Mouse (Mus musculus) macrophage (primary cell): ENCODE measurements around the gene Kank2. TPM values are rescaled to one million over a fixed set of nuclear protein-coding genes. Genes with fewer than 3 reads are reported as not detected.
"Not testable (repeated sequence)": the region's sequence is repeated elsewhere in the genome, so short reads cannot be mapped to it uniquely, and the experiment has no call there.

Experiments used
- H3K27ac ChIP-seq: fragments of 350-480 bp; formaldehyde crosslinking; 2 replicates; pipeline ENCODE4 v1.9.0; 2021
- H3K36me3 ChIP-seq: fragments of 350-480 bp; formaldehyde crosslinking; 2 replicates; pipeline ENCODE4 v1.9.0; 2021; ENCODE audit errors: inconsistent target
- H3K4me3 ChIP-seq: fragments of 350-480 bp; formaldehyde crosslinking; 2 replicates; pipeline ENCODE4 v1.9.0; 2021; ENCODE audit errors: inconsistent target
- H3K79me2 ChIP-seq: fragments of 350-480 bp; formaldehyde crosslinking; 2 replicates; pipeline ENCODE4 v1.9.0; 2021; ENCODE audit errors: inconsistent target
- WGBS: methylation state at CpG from one replicate; pipeline ENCODE4 v1.1.7; 2026; ENCODE audit warnings: inconsistent platforms; ENCODE audit not compliant: missing documents; 5-methylcytosine and 5-hydroxymethylcytosine counted together
- polyA plus RNA-seq: library from polyadenylated mRNA; stranded (reverse); fragments of 250-400 nt; gene quantifications from 3 replicates; pipeline ENCODE4 v1.2.4, GENCODE M21; 2018; ENCODE audit warnings: inconsistent platforms

The Kank2 gene
- polyA plus RNA-seq, 1 experiment from 2014 or later, result 5.6 TPM

DNA sequence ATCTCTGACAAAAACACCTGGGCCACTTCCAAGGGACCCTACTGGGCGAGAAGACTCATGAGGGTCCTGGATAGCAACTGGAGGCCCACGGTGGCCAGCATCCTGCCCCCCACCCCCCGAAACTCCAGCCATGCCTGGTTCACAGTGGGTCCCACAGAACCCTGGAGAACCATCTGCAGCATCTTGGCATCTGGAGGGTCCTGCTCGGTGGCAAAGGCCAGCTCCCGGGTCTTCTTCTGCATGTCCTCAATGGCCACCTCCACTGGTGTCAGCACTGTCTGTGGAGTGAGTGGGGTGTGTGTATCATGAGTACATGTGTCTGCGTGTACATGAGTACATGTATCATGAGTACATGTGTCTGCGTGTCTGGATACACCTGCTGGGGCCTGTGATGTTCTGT, 3.0 kb upstream of the Kank2 start:
- no peak overlapping the region for H3K27ac ChIP-seq
- 93% methylated on average over 5 of the region's 7 CpGs for whole genome bisulfite sequencing
- H3K36me3 ChIP-seq, result no peaks in the 10 kb centered on the region
- no peak overlapping the region for H3K4me3 ChIP-seq
- no peaks in the 10 kb centered on the region for H3K79me2 ChIP-seq

- Histone ChIP-seq H3K79me2 (no peaks in the 10 kb centered on the region), H3K27ac (no peak overlapping the region), H3K4me3 (no peak overlapping the region), H3K36me3 (no peaks in the 10 kb centered on the region)
- WGBS, result 79% methylated on average over 7 of the region's 7 CpGs
Measured at GRCm38 (mm10) chr9:21801121-21801520, 2.6 kb upstream of the Kank2 start.

GRCm38 (mm10) chr9:21799010-21799350, 436 bp upstream of the Kank2 start:
- 84% methylated on average over 3 of the region's 3 CpGs for WGBS
- Histone ChIP-seq H3K27ac (no peak overlapping the region), H3K4me3 (peak overlapping the region; percentile 3; the same call in 1 of the 2 replicates), H3K36me3 (no peaks in the 10 kb centered on the region), H3K79me2 (no peaks in the 10 kb centered on the region)

GRCm38 (mm10) chr9:21797921-21798344, 611 bp downstream of the Kank2 start:
- H3K27ac ChIP-seq, result no peak overlapping the region
- H3K4me3 ChIP-seq, result peak overlapping the region; percentile 70
- WGBS, result 2% methylated on average over 22 of the region's 26 CpGs
- H3K79me2 ChIP-seq, result no peaks in the 10 kb centered on the region
- H3K36me3 ChIP-seq, result no peaks in the 10 kb centered on the region

DNA sequence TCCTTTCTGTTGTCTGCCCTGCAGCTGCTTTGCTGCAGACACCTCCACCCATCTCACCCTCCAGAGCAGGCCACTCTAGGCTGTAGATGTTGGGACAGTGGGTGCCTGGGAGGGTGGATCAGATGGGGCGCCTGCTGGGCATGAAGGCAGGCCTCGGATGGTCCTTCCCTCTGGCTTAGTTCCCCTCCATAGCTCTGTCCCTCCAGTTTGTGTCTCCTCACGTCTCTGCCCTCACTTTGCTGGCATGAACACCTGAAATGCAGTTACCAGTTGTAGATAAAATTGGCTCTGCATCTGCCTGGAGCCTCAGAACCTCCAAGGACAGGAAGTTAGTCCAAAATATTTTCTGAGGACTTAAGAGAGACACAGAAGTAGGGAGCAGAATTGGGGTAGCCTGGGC, 1.6 kb downstream of the Kank2 start:
- WGBS, result 83% methylated on average over 3 of the region's 3 CpGs
- Histone ChIP-seq H3K4me3 (no peak overlapping the region), H3K79me2 (no peaks in the 10 kb centered on the region), H3K36me3 (no peaks in the 10 kb centered on the region), H3K27ac (no peak overlapping the region)

DNA sequence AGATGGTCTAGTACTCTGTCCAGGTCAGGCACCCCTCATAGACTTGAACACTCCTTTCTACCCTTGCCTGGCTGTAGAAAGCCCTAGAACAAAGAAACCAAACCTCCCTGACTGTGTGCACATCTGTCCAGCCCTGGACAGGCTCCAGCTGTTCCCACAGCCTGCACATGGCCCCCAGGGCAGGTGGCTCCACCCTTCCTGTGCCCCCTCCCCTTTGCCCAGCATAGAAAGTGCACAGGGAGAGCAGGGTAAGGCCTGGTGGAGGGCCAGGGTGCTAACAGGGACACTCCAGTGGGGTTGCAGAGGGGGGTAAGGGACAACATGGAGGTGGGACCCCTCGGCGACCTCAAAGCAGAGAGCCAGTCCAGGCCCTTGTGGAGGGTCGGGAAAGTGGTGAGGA, 2.3 kb downstream of the Kank2 start:
- no peak overlapping the region for H3K27ac ChIP-seq
- no peaks in the 10 kb centered on the region for H3K36me3 ChIP-seq
- 27% methylated on average over 3 of the region's 3 CpGs for WGBS
- H3K79me2 ChIP-seq, result no peaks in the 10 kb centered on the region
- no peak overlapping the region for H3K4me3 ChIP-seq

DNA sequence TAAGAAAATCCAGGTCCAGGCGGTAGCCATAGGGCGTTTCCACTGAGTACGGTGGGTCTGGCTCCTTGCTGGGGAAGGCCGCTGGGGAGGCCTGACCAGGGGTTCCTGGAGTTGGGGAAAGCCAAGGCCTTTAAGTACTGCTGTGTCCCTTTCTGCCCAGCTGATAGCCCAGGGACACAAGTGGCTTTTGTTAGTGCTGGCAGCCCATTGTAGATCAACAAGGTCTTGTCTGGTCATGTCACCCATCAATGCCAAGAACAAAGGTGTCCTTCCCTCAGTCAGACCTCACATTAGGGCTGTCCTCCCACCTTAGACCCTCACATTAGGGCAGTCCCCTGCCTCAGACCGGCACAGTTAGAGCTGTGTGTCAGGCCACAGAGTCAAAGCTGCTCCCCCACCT, 3.0 kb downstream of the Kank2 start:
- H3K36me3 ChIP-seq, result no peaks in the 10 kb centered on the region
- no peak overlapping the region for H3K4me3 ChIP-seq
- WGBS, result 96% methylated on average over 5 of the region's 5 CpGs
- no peaks in the 10 kb centered on the region for H3K79me2 ChIP-seq
- no peak overlapping the region for H3K27ac ChIP-seq

- 95% methylated on average over 18 of the region's 25 CpGs for WGBS
- no peak overlapping the region for H3K27ac ChIP-seq
- H3K4me3 ChIP-seq, result no peak overlapping the region
- H3K79me2 ChIP-seq, result no peaks in the 10 kb centered on the region
- no peaks in the 10 kb centered on the region for H3K36me3 ChIP-seq
Measured at GRCm38 (mm10) chr9:21794925-21795324, 3.6 kb downstream of the Kank2 start.

GRCm38 (mm10) chr9:21794344-21794834, 4.2 kb downstream of the Kank2 start:
- H3K79me2 ChIP-seq, result no peaks in the 10 kb centered on the region
- H3K27ac ChIP-seq, result no peak overlapping the region
- no peak overlapping the region for H3K4me3 ChIP-seq
- no peaks in the 10 kb centered on the region for H3K36me3 ChIP-seq
- 94% methylated on average over 17 of the region's 18 CpGs for WGBS

GRCm38 (mm10) chr9:21793507-21793906, 5.0 kb downstream of the Kank2 start:
- not testable (repeated sequence) for H3K27ac ChIP-seq, H3K36me3 ChIP-seq, H3K79me2 ChIP-seq, H3K4me3 ChIP-seq
- 98% methylated on average over 6 of the region's 6 CpGs for WGBS

GRCm38 (mm10) chr9:21792644-21793043, 5.9 kb downstream of the Kank2 start:
- Histone ChIP-seq H3K4me3 (no peak overlapping the region), H3K79me2 (no peaks in the 10 kb centered on the region), H3K36me3 (no peaks in the 10 kb centered on the region), H3K27ac (0 out of 2 replicates have a peak overlapping the region, but pooled peaks have one; percentile 4)
- WGBS, result 8% methylated on average over 8 of the region's 8 CpGs

DNA sequence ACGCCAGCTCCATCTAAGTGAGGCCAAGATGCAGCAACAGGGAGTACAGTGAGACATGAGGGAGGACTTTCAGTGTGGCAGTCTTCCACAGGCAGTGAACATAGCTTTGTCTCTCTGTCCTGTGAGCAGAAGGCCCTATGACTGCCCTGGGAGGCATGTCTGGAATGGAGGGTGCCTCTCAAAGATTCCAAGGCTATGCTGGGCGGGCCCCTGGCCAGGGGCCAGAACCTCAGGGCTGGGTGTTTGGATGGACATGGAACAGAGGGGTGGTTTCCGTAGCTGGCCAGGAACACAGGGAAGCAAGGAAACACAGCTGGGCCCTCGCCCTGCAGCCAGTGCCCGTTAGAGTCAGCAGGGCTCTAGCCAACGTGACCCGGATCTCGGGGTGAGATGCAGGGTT, 6.7 kb downstream of the Kank2 start:
- Histone ChIP-seq H3K36me3 (no peaks in the 10 kb centered on the region), H3K79me2 (no peaks in the 10 kb centered on the region), H3K27ac (no peak overlapping the region), H3K4me3 (no peak overlapping the region)
- 88% methylated on average over 8 of the region's 8 CpGs for WGBS

DNA sequence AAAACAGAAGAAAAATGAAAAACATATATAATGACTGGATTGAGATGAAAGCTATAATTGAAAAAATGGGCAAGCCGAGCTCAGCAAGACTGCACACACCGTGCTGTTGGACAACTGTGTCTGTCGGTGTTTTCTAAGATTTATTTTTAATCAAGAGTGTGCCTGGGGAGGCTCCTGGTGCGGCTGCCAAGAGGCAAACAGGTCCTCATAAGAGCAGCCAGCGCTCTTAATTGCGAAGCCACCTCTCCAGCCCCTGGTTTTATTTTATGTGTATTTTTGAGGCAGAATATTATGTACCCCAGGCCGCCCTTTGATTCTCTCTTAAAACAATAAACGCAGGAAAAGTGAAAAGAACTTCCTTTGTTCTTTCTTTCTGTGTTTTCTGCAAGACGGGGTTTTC, 10.3 kb downstream of the Kank2 start:
- no peaks in the 10 kb centered on the region for H3K79me2 ChIP-seq
- WGBS, result 94% methylated on average over 9 of the region's 9 CpGs
- H3K27ac ChIP-seq, result no peak overlapping the region
- H3K36me3 ChIP-seq, result no peaks in the 10 kb centered on the region
- no peak overlapping the region for H3K4me3 ChIP-seq

GRCm38 (mm10) chr9:21787654-21788053, 10.9 kb downstream of the Kank2 start:
- Histone ChIP-seq H3K79me2 (no peaks in the 10 kb centered on the region), H3K4me3 (no peak overlapping the region), H3K27ac (no peak overlapping the region), H3K36me3 (no peaks in the 10 kb centered on the region)
- WGBS, result 88% methylated on average over 5 of the region's 5 CpGs

DNA sequence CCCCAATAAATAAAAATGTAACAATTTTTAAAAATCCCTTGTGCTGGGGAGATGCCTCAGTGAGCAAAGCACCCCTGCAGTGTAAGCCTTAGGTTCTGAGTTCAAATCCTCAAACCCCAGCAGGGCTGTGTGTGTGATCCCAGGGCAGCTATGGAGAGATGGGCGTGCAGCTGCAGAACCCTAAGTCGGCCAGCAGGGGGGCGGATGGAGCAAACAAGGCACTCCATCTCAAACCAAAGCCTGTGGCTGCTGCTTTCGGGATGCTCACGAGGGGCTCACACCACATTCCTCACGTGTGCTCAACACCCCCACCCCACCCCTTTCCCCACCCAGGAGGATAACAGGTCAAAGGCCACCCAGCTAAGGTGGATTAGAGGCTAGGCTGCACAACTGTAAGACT, 11.6 kb downstream of the Kank2 start:
- WGBS, result 19% methylated on average over 6 of the region's 6 CpGs
- H3K79me2 ChIP-seq, result no peaks in the 10 kb centered on the region
- no peak overlapping the region for H3K27ac ChIP-seq
- no peaks in the 10 kb centered on the region for H3K36me3 ChIP-seq
- H3K4me3 ChIP-seq, result no peak overlapping the region

DNA sequence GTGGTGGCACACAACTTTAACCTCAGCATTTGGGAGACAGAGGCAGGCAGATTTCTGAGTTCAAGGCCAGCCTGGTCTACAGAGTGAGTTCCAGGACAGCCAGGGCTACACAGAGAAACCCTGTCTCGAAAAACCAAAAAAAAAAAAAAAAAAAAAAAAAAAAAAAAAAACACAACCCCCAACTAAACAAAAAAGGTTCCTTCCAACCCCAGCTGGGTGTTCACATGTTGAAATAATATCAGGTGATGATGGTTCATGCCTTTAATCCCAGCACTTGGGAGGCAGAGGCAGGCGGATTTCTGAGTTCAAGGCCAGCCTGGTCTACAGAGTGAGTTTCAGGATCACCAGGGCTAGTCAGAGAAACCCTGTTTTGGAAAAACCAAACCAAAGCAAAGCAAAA, 12.2 kb downstream of the Kank2 start:
- not testable (repeated sequence) for H3K4me3 ChIP-seq, H3K79me2 ChIP-seq, H3K36me3 ChIP-seq, H3K27ac ChIP-seq
- 100% methylated on average over 1 of the region's 2 CpGs for WGBS
